Mouse (Mus musculus) MEL (cell line): ENCODE data around the gene Slc35e3. TPM values are rescaled to one million over a fixed set of nuclear protein-coding genes. Genes with fewer than 3 reads are reported as not detected.

ENCODE experiments used
- DNase-seq: peaks from one replicate; pipeline ENCODE4 v3.0.0; 2011; ENCODE audit warnings: low read depth, low spot score
- H3K27ac ChIP-seq: 2 replicates; pipeline ENCODE4 v1.5.1; 2012; ENCODE audit warnings: low read depth, mild to moderate bottlenecking, control low read depth, low read length, moderate library complexity; ENCODE audit not compliant: control insufficient read depth
- H3K27me3 ChIP-seq, 2 experiments: fragments of 150-350 bp in 1 of 2; sonication (generic) in 1 of 2; 2 replicates each; pipeline ENCODE4 v1.6.1; 2012; ENCODE audit warnings: low read length in 2 of 2, mild to moderate bottlenecking in 2 of 2, improper control_type of control experiment in 1 of 2, moderate library complexity in 1 of 2; ENCODE audit not compliant: insufficient read depth in 2 of 2, control insufficient read depth in 1 of 2
- H3K36me3 ChIP-seq, 2 experiments: 2 replicates each; pipeline ENCODE4 v1.6.1; 2012 to 2014; ENCODE audit warnings: low read length in 2 of 2, improper control_type of control experiment in 1 of 2, inconsistent platforms in 1 of 2, mild to moderate bottlenecking in 1 of 2; ENCODE audit not compliant: insufficient read depth in 2 of 2, control insufficient read depth in 1 of 2
- H3K4me1 ChIP-seq, 2 experiments: fragments of 150-350 bp in 1 of 2; sonication (generic) in 1 of 2; 2 replicates each; pipeline ENCODE4 v1.6.1; 2012; ENCODE audit warnings: low read length in 2 of 2, improper control_type of control experiment in 1 of 2, mild to moderate bottlenecking in 1 of 2; ENCODE audit not compliant: insufficient read depth in 2 of 2, control insufficient read depth in 1 of 2
- H3K4me3 ChIP-seq, 2 experiments: fragments of 150-350 bp in 1 of 2; sonication (generic) in 1 of 2; 2 replicates each; pipeline ENCODE4 v1.5.1; 2012; ENCODE audit warnings: low read depth in 2 of 2, low read length in 2 of 2, mild to moderate bottlenecking in 2 of 2, moderate library complexity in 2 of 2, control low read depth in 1 of 2, improper control_type of control experiment in 1 of 2; ENCODE audit not compliant: control insufficient read depth in 1 of 2, insufficient read depth in 1 of 2
- H3K79me2 ChIP-seq: 2 replicates; pipeline ENCODE4 v1.6.1; 2012; ENCODE audit warnings: mild to moderate bottlenecking, low read length, moderate library complexity; ENCODE audit not compliant: control insufficient read depth, poor library complexity, insufficient read depth
- H3K9ac ChIP-seq: 2 replicates; pipeline ENCODE4 v1.6.1; 2012; ENCODE audit warnings: low read depth, mild to moderate bottlenecking, control low read depth, low read length, moderate library complexity; ENCODE audit not compliant: control insufficient read depth, poor library complexity, severe bottlenecking
- H3K9me3 ChIP-seq: fragments of 150-350 bp; sonication (generic); replicated peaks from 2 replicates; pipeline ENCODE4 v1.6.1; 2012; ENCODE audit warnings: mild to moderate bottlenecking, low read length, improper control_type of control experiment, moderate library complexity; ENCODE audit not compliant: insufficient read depth
- BHLHE40 ChIP-seq: IDR thresholded peaks from 2 replicates; pipeline ENCODE4 v1.6.1; 2012; ENCODE audit warnings: low read depth, mild to moderate bottlenecking, inconsistent platforms, low read length, improper control_type of control experiment, borderline replicate concordance
- CTCF ChIP-seq, 3 experiments: IDR thresholded peaks in 2 of 3; conservative IDR thresholded peaks in 1 of 3; 2 replicates each; pipeline ENCODE4 v1.5.1; 2011 to 2012; ENCODE audit warnings: low read length in 3 of 3, low read depth in 2 of 3, mild to moderate bottlenecking in 2 of 3, improper control_type of control experiment in 1 of 3, inconsistent platforms in 1 of 3, mixed read lengths in 1 of 3, moderate library complexity in 1 of 3; ENCODE audit not compliant: control insufficient read depth in 1 of 3, insufficient read depth in 1 of 3, poor library complexity in 1 of 3, severe bottlenecking in 1 of 3
- E2F4 ChIP-seq: IDR thresholded peaks from 2 replicates; pipeline ENCODE4 v1.6.1; 2011; ENCODE audit warnings: low read depth, low read length, improper control_type of control experiment, borderline replicate concordance
- EP300 ChIP-seq, 2 experiments: IDR thresholded peaks; 2 replicates each; pipeline ENCODE4 v1.6.1; 2011; ENCODE audit warnings: improper control_type of control experiment in 2 of 2, low read length in 2 of 2, low read depth in 1 of 2, mild to moderate bottlenecking in 1 of 2
- ETS1 ChIP-seq: IDR thresholded peaks from 2 replicates; pipeline ENCODE4 v1.6.1; 2012; ENCODE audit warnings: low read depth, mild to moderate bottlenecking, inconsistent platforms, low read length, improper control_type of control experiment, moderate library complexity
- GABPA ChIP-seq: IDR thresholded peaks from 2 replicates; pipeline ENCODE4 v1.6.1; 2012; ENCODE audit warnings: low read depth, mild to moderate bottlenecking, inconsistent platforms, low read length, improper control_type of control experiment, moderate library complexity
- HCFC1 ChIP-seq: IDR thresholded peaks from 2 replicates; pipeline ENCODE4 v1.6.1; 2012; ENCODE audit warnings: low read depth, mild to moderate bottlenecking, inconsistent platforms, low read length, improper control_type of control experiment, moderate library complexity
- MAFK ChIP-seq: IDR thresholded peaks from 2 replicates; pipeline ENCODE4 v1.6.1; 2011; ENCODE audit warnings: low read depth, mild to moderate bottlenecking, low read length, improper control_type of control experiment, borderline replicate concordance
- MAZ ChIP-seq: IDR thresholded peaks from 2 replicates; pipeline ENCODE4 v1.6.1; 2012; ENCODE audit warnings: low read depth, mild to moderate bottlenecking, inconsistent platforms, low read length, improper control_type of control experiment
- MYB ChIP-seq: IDR thresholded peaks from 2 replicates; pipeline ENCODE4 v1.6.1; 2011; ENCODE audit warnings: mild to moderate bottlenecking, low read depth, low read length, improper control_type of control experiment
- MYC ChIP-seq: IDR thresholded peaks from 2 replicates; pipeline ENCODE4 v1.6.1; 2011; ENCODE audit warnings: low read depth, mild to moderate bottlenecking, low read length, improper control_type of control experiment, moderate library complexity
- NELFE ChIP-seq: IDR thresholded peaks from 2 replicates; pipeline ENCODE4 v1.6.1; 2011; ENCODE audit warnings: low read depth, low read length, improper control_type of control experiment
- NRF1 ChIP-seq: IDR thresholded peaks from 2 replicates; pipeline ENCODE4 v1.6.1; 2014; ENCODE audit warnings: low read depth, mild to moderate bottlenecking, inconsistent platforms, low read length, improper control_type of control experiment, moderate library complexity; ENCODE audit not compliant: poor library complexity, insufficient read depth, severe bottlenecking
- POLR2AphosphoS2 ChIP-seq: IDR thresholded peaks from 2 replicates; pipeline ENCODE4 v1.6.1; 2011; ENCODE audit warnings: low read length, improper control_type of control experiment
- POLR2AphosphoS5 ChIP-seq: IDR thresholded peaks from 2 replicates; pipeline ENCODE4 v1.6.1; 2012; ENCODE audit warnings: low read depth, borderline replicate concordance, mild to moderate bottlenecking, inconsistent platforms, low read length, moderate library complexity, mixed read lengths
- SMC3 ChIP-seq: IDR thresholded peaks from 2 replicates; pipeline ENCODE4 v1.6.1; 2011; ENCODE audit warnings: low read depth, low read length, improper control_type of control experiment
- TCF12 ChIP-seq: IDR thresholded peaks from 2 replicates; pipeline ENCODE4 v1.6.1; 2014; ENCODE audit warnings: low read depth, mild to moderate bottlenecking, inconsistent platforms, low read length, improper control_type of control experiment, moderate library complexity
- UBTF ChIP-seq: IDR thresholded peaks from 2 replicates; pipeline ENCODE4 v1.6.1; 2012; ENCODE audit warnings: low read depth, mild to moderate bottlenecking, inconsistent platforms, low read length, improper control_type of control experiment, moderate library complexity, borderline replicate concordance; ENCODE audit not compliant: insufficient read depth
- ZC3H11A ChIP-seq: IDR thresholded peaks from 2 replicates; pipeline ENCODE4 v1.6.1; 2012; ENCODE audit warnings: low read depth, mild to moderate bottlenecking, inconsistent platforms, low read length, improper control_type of control experiment
- ZKSCAN1 ChIP-seq: IDR thresholded peaks from 2 replicates; pipeline ENCODE4 v1.6.1; 2012; ENCODE audit warnings: low read depth, mild to moderate bottlenecking, inconsistent platforms, low read length, improper control_type of control experiment, moderate library complexity
- ZMIZ1 ChIP-seq: IDR thresholded peaks from 2 replicates; pipeline ENCODE4 v1.6.1; 2012; ENCODE audit warnings: low read depth, mild to moderate bottlenecking, inconsistent platforms, low read length, improper control_type of control experiment, moderate library complexity
- ZNF384 ChIP-seq: IDR thresholded peaks from 2 replicates; pipeline ENCODE4 v1.6.1; 2012; ENCODE audit warnings: low read depth, mild to moderate bottlenecking, inconsistent platforms, low read length, improper control_type of control experiment
- polyA plus RNA-seq, 2 experiments: library from polyadenylated mRNA; stranded (reverse) in 1 of 2; unstranded in 1 of 2; fragments of >175 nt in 1 of 2; fragments of >200 nt in 1 of 2; gene quantifications; 2 replicates each; pipeline versions ENCODE4 v1.2.1 to v1.2.4; 2012; ENCODE audit warnings: low replicate concordance in 2 of 2, low read depth in 1 of 2; ENCODE audit not compliant: insufficient read length in 2 of 2, insufficient read depth in 1 of 2, missing spikeins in 1 of 2
- total RNA-seq: library from RNA; depleted of rRNA; stranded (reverse); fragments of 300-350 nt; gene quantifications from 2 replicates; pipeline ENCODE4 v1.2.3, GENCODE M21; 2012

Gene Slc35e3
- total and polyA plus RNA-seq, 3 experiments = 3.7 to 7.4 TPM; not detected in 1

DNA sequence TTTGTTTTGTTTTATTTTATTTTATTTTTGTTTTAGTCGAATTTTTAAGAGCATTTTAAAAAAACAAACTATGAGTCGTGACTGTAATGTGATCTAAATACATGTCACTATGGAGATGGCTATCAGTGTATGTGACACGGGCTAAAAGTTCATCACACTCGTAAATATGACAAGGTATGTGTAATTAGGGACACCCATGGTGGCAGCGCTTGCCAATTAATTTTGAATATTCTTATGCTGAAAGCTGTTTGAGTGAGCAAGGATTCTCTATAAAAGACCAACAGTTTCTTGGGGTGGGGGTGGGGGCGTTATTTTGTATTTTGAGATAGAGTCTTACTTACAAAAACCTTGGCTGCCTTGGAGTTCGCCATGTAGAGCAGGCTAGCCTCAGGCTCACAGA lies 20.5 kb downstream of the Slc35e3 start:
- H3K4me3 ChIP-seq = no peak overlapping the region
- no peaks in the 10 kb centered on the region for H3K79me2 ChIP-seq
- H3K9me3 ChIP-seq = no peaks in the 10 kb centered on the region
- peaks cover 0 to 3% of the 10 kb centered on the region in 2 experiments; a peak in 1 of 4 replicates for H3K4me1 ChIP-seq
- TF ChIP-seq SMC3 = no peak
- TF ChIP-seq ZKSCAN1 = no peak
- TF ChIP-seq ZMIZ1 = no peak
- TF ChIP-seq ETS1 = no peak
- TF ChIP-seq HCFC1 = no peak
- TF ChIP-seq E2F4 = no peak
- no peak for TF ChIP-seq UBTF
- no peak for TF ChIP-seq ZC3H11A
- TF ChIP-seq BHLHE40 = no peak
- no peak for TF ChIP-seq CTCF (IDR thresholded peaks at IDR 0.05 in 2 of 3, conservative IDR thresholded peaks at IDR 0.05 in 1 of 3; ENCODE audit: control insufficient read depth in 1 of 3, insufficient read depth in 1 of 3, low read depth in 2 of 3, low read length in 3 of 3, poor library complexity in 1 of 3, severe bottlenecking in 1 of 3)
- TF ChIP-seq MAFK = no peak
- TF ChIP-seq MAZ = no peak
- TF ChIP-seq POLR2AphosphoS2 = no peak
- TF ChIP-seq NELFE = no peak
- TF ChIP-seq TCF12 = no peak
- no peak for TF ChIP-seq GABPA
- no peak for TF ChIP-seq MYC
- no peak for TF ChIP-seq ZNF384
- no peak for TF ChIP-seq MYB
- TF ChIP-seq POLR2AphosphoS5 = no peak
- no peak overlapping the region for H3K27ac ChIP-seq
- no peaks in the 10 kb centered on the region for H3K27me3 ChIP-seq
- DNase-seq = no peak
- no peak overlapping the region for H3K9ac ChIP-seq
- H3K36me3 ChIP-seq = peaks cover 0 to 2% of the 10 kb centered on the region in 2 experiments; a peak in 2 of 4 replicates

DNA sequence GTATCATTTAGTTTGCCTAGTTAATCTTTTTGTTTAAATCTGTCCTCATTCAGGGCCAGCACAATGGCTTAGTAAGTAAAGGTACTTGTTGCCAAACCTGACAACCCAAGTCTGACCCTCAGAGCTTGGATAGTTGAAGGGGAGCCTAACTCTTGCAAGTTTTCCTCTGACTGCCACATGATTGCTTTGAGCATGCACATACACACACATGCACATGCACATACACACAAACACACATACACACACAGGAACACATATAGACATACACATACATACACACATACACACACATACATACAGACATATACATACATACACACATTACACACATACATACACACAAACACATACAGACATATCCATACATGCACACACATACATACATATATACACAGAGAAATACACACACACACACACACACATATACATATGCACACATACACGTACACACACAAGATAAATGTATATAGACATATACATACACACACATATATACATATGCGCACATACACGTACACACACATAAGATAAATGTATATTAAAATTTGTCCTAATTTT lies 21.3 kb downstream of the Slc35e3 start:
- no peak overlapping the region for H3K27ac ChIP-seq
- no peak for DNase-seq
- H3K9ac ChIP-seq = no peak overlapping the region
- H3K36me3 ChIP-seq = peaks cover 0 to 2% of the 10 kb centered on the region in 2 experiments; a peak in 2 of 4 replicates
- H3K4me1 ChIP-seq = peaks cover 0 to 3% of the 10 kb centered on the region in 2 experiments; a peak in 1 of 4 replicates
- no peak for TF ChIP-seq NRF1
- no peak for TF ChIP-seq ZNF384
- no peak for TF ChIP-seq TCF12
- TF ChIP-seq EP300 (IDR thresholded peaks at IDR 0.05; ENCODE audit: low read depth in 1 of 2, low read length in 2 of 2) = no peak
- TF ChIP-seq, all 39 proteins: peak for 0
- Histone ChIP-seq H3K9me3 (no peaks in the 10 kb centered on the region), H3K27me3 (no peaks in the 10 kb centered on the region), H3K4me3 (no peak overlapping the region), H3K79me2 (no peaks in the 10 kb centered on the region)
